ENCODE assay signal across 9 mouse cellular contexts in genomic region chr3:107159418-107159817, GRCm38 (mm10). TPM values are rescaled to one million over a fixed set of nuclear protein-coding genes. Genes with fewer than 3 reads are reported as not detected.
DNase-seq lines count a peak whose midpoint lies in the region; ATAC-seq and TF ChIP-seq lines count a peak whose summit lies in the region.
"Had no signal": no experiment of that assay in that cellular context is flagged by ENCODE, and none has a peak within 500 bp of the region (broad histone marks: within the 10 kb centered on the region; RNA-seq: fewer than 3 reads in every experiment).

No protein-coding gene starts in this region.

- no peak overlapping the region for H3K27ac ChIP-seq in limb, embryonic 11.5 days (replicated peaks; ENCODE audit: low read depth, low read length)
- H3K27ac ChIP-seq in limb, embryonic 10.5 days, result no peak overlapping the region
- no peak overlapping the region for H3K27ac ChIP-seq in forebrain, embryonic 12.5 days
- no peak overlapping the region for H3K27ac ChIP-seq in midbrain, embryonic 12.5 days (replicated peaks)
- H3K27ac ChIP-seq: liver, embryonic 15.5 days had no signal

- TF ChIP-seq CTCF in brain, embryonic 14.5 days (IDR thresholded peaks at IDR 0.05; ENCODE audit: borderline replicate concordance, extremely low read depth, insufficient read depth, insufficient read length), result peak; percentile 22; the same call in 1 of the 2 replicates

- peak overlapping the region; percentile 33; the same call in 1 of the 2 replicates for H3K4me2 ChIP-seq in limb, embryonic 11.5 days (ENCODE audit: low read depth, severe bottlenecking)
- peak overlapping the region; percentile 50 for H3K4me2 ChIP-seq in forebrain, embryonic 12.5 days
- H3K4me2 ChIP-seq in midbrain, embryonic 12.5 days (replicated peaks), result peak overlapping the region; percentile 51
- H3K4me2 ChIP-seq: liver, embryonic 15.5 days had no signal

- H3K9me3 ChIP-seq in limb, embryonic 11.5 days (ENCODE audit: control insufficient read depth, low read length), result no peaks in the 10 kb centered on the region
- H3K9me3 ChIP-seq in limb, embryonic 10.5 days (replicated peaks), result no peaks in the 10 kb centered on the region
- H3K9me3 ChIP-seq in forebrain, embryonic 12.5 days, result no peaks in the 10 kb centered on the region
- no peaks in the 10 kb centered on the region for H3K9me3 ChIP-seq in midbrain, embryonic 12.5 days
- H3K9me3 ChIP-seq: liver, embryonic 15.5 days had no signal

- DNase-seq in limb, embryonic 11.5 days (ENCODE audit: low spot score), result no peak
- DNase-seq in limb, embryonic 10.5 days (ENCODE audit: low spot score), result no peak
- peak; percentile 32 for DNase-seq in brain, embryonic 14.5 days (ENCODE audit: low read depth)
- DNase-seq in natural killer cell, adult 2 months (ENCODE audit: low spot score in 2 of 2), result no peak
- DNase-seq in ovary, postnatal 10 days (ENCODE audit: low spot score), result no peak
- no peak for DNase-seq in layer of hippocampus, adult 9-11 months

- ATAC-seq in limb, embryonic 11.5 days (ENCODE audit: insufficient number of reproducible peaks, low FRiP score, low TSS enrichment, low read depth), result no peak
- no peak for ATAC-seq in forebrain, embryonic 12.5 days (ENCODE audit: low FRiP score)
- no peak for ATAC-seq in midbrain, embryonic 12.5 days (ENCODE audit: low FRiP score, low read depth)

- H3K4me1 ChIP-seq in limb, embryonic 11.5 days (ENCODE audit: control insufficient read depth, insufficient read depth, low read length), result peaks cover 3% of the 10 kb centered on the region; the same call in 1 of the 2 replicates
- H3K4me1 ChIP-seq in limb, embryonic 10.5 days, result peaks cover 6% of the 10 kb centered on the region
- peaks cover 8% of the 10 kb centered on the region for H3K4me1 ChIP-seq in forebrain, embryonic 12.5 days
- peaks cover 5% of the 10 kb centered on the region; the same call in 1 of the 2 replicates for H3K4me1 ChIP-seq in midbrain, embryonic 12.5 days
- H3K4me1 ChIP-seq: liver, embryonic 15.5 days had no signal

- H3K36me3 ChIP-seq in limb, embryonic 11.5 days (ENCODE audit: control insufficient read depth, insufficient read depth, low read length), result no peaks in the 10 kb centered on the region
- H3K36me3 ChIP-seq in limb, embryonic 10.5 days, result no peaks in the 10 kb centered on the region
- H3K36me3 ChIP-seq in forebrain, embryonic 12.5 days (replicated peaks), result no peaks in the 10 kb centered on the region
- H3K36me3 ChIP-seq in midbrain, embryonic 12.5 days, result no peaks in the 10 kb centered on the region
- H3K36me3 ChIP-seq: liver, embryonic 15.5 days had no signal

- H3K9ac ChIP-seq in limb, embryonic 11.5 days (ENCODE audit: low read length), result no peak overlapping the region
- H3K9ac ChIP-seq in forebrain, embryonic 12.5 days, result no peak overlapping the region
- H3K9ac ChIP-seq in midbrain, embryonic 12.5 days (replicated peaks), result no peak overlapping the region; the same call in 1 of the 2 replicates
- H3K9ac ChIP-seq: liver, embryonic 15.5 days had no signal

- no peak for TF ChIP-seq POLR2A in brain, embryonic 14.5 days (IDR thresholded peaks at IDR 0.05; ENCODE audit: borderline replicate concordance, extremely low read depth, insufficient read depth, insufficient read length, poor library complexity, severe bottlenecking)

- no peak overlapping the region for H3K4me3 ChIP-seq in limb, embryonic 11.5 days (ENCODE audit: low read depth, low read length)
- H3K4me3 ChIP-seq in limb, embryonic 10.5 days, result no peak overlapping the region
- no peak overlapping the region for H3K4me3 ChIP-seq in forebrain, embryonic 12.5 days (replicated peaks)
- peak overlapping the region; percentile 31; the same call in 1 of the 2 replicates for H3K4me3 ChIP-seq in midbrain, embryonic 12.5 days
- H3K4me3 ChIP-seq: liver, embryonic 15.5 days had no signal

- WGBS in limb, embryonic 11.5 days, result 56% methylated on average over 3 of the region's 3 CpGs
- WGBS in limb, embryonic 10.5 days, result 57% methylated on average over 3 of the region's 3 CpGs
- 61% methylated on average over 3 of the region's 3 CpGs for WGBS in forebrain, embryonic 12.5 days
- WGBS in midbrain, embryonic 12.5 days, result 62% methylated on average over 3 of the region's 3 CpGs

- H3K27me3 ChIP-seq in limb, embryonic 11.5 days (ENCODE audit: control insufficient read depth, insufficient read depth, low read length), result no peaks in the 10 kb centered on the region; the same call in 1 of the 2 replicates
- H3K27me3 ChIP-seq in limb, embryonic 10.5 days (ENCODE audit: low read depth, poor library complexity, severe bottlenecking), result peaks cover 30% of the 10 kb centered on the region; the same call in 1 of the 2 replicates
- no peaks in the 10 kb centered on the region; the same call in 1 of the 2 replicates for H3K27me3 ChIP-seq in forebrain, embryonic 12.5 days
- peaks cover 17% of the 10 kb centered on the region; the same call in 1 of the 2 replicates for H3K27me3 ChIP-seq in midbrain, embryonic 12.5 days

RNA-seq across cellular contexts. Expression of gene Kcna10, which starts 23.4 kb away (rescaled TPM):
- not detected in 2 replicates for polyA plus RNA-seq in limb, embryonic 11.5 days (2014; fragmentation: Nextera tagmentation; extraction: Ambion mirVana)
- polyA plus RNA-seq in limb, embryonic 10.5 days (2016; fragmentation: Nextera tagmentation; extraction: Ambion mirVana), result not detected in 2 replicates
- not detected in 2 replicates for polyA plus RNA-seq in brain, embryonic 14.5 days (2012; rRNA removed)
- not detected in 2 replicates for polyA plus RNA-seq in forebrain, embryonic 12.5 days (2016; fragmentation: Nextera tagmentation; extraction: Ambion mirVana)
- polyA plus RNA-seq in midbrain, embryonic 12.5 days (2016; fragmentation: Nextera tagmentation; extraction: Ambion mirVana), result not detected in 2 replicates
- polyA plus RNA-seq: liver, embryonic 15.5 days had no signal

RNA-seq across cellular contexts. Expression of gene Kcna2, which starts 58.5 kb away (rescaled TPM):
- not detected in 2 replicates for polyA plus RNA-seq in limb, embryonic 11.5 days (2014; fragmentation: Nextera tagmentation; extraction: Ambion mirVana)
- polyA plus RNA-seq in limb, embryonic 10.5 days (2016; fragmentation: Nextera tagmentation; extraction: Ambion mirVana), result 0.03 TPM in 1 of 2 replicates, not detected in the other
- 1.6 and 3.9 TPM in 2 replicates for polyA plus RNA-seq in brain, embryonic 14.5 days (2012; rRNA removed)
- 0.29 TPM in 2 replicates for polyA plus RNA-seq in forebrain, embryonic 12.5 days (2016; fragmentation: Nextera tagmentation; extraction: Ambion mirVana)
- polyA plus RNA-seq in midbrain, embryonic 12.5 days (2016; fragmentation: Nextera tagmentation; extraction: Ambion mirVana), result 0.46 and 0.67 TPM in 2 replicates
